Mouse (Mus musculus): ENCODE data around the gene Rapgef4.

Rapgef4 gene

GRCm38 (mm10) chr2:72178515-72178914 is 197.5 kb downstream of the Rapgef4 start:
- no peak for DNase-seq (ENCODE audit: low spot score in 2 of 2)

- no peak for DNase-seq (ENCODE audit: low spot score in 2 of 2)
These were observed 198.7 kb downstream of the Rapgef4 start for GRCm38 (mm10) chr2:72179600-72180301.

- DNase-seq (ENCODE audit: low spot score in 2 of 2) = no peak
These were observed 200.4 kb downstream of the Rapgef4 start for GRCm38 (mm10) chr2:72181443-72181842.

DNA sequence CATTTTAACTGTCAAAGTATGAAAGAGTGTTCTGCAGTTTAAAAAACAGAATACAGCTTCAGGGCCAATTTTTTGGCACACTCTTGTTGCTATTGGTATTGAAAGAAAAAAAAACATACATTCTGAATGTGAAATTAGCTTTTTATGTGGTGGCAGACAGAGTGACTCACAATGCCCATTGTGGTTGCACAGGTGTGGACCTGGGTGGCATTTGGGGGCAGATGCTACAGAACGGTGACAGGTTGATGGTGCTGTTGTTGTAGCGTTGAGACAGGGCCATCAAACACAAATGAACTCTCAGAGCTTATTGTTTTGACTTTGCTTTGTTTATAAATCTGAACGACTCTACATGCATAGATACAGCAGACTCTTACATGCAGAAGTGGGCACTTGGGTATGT is 202.7 kb downstream of the Rapgef4 start:
- peak in 1 of 2 experiments; percentile 8 for DNase-seq (ENCODE audit: low spot score in 2 of 2)

DNA sequence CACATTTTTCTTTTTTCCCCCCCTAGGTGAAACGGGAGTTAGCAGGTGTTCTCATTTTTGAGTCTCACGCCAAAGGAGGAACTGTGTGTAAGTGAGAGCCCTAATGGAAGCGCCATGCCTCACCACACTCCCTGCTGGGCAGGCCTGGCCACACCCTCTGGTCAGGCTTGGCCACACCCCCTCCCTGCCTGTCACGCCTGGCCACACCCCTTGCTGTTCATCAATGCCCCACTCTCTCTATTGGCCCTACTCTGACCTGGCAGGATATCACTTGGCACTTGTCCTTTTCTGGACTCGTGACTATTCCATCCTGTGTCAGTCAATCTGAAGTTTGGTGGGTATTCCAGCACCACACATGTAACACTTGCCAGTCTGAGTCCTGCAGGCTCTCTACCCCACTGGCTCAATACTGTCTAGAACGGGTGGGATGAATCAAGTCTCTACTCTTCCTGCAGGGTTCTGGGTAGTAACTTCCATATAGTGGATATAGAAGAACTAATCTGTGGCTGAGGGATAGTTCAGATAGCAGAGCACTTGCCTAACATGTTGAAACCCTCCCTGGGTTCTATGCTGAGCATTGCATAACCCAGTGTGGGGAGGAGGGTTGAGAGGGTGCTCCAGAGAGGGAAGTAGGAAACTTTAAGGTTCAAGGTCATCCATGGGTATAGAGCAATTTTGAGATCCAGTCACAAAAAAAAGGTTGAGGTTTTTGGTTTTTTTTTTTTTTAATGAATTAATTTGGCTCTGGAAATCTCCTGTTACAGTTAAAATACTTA is 215.3 kb downstream of the Rapgef4 start:
- peak in 1 of 2 experiments; percentile 38 for DNase-seq (ENCODE audit: low spot score in 2 of 2)

GRCm38 (mm10) chr2:72197026-72197425 is 216.0 kb downstream of the Rapgef4 start:
- DNase-seq (ENCODE audit: low spot score in 2 of 2) = no peak

DNA sequence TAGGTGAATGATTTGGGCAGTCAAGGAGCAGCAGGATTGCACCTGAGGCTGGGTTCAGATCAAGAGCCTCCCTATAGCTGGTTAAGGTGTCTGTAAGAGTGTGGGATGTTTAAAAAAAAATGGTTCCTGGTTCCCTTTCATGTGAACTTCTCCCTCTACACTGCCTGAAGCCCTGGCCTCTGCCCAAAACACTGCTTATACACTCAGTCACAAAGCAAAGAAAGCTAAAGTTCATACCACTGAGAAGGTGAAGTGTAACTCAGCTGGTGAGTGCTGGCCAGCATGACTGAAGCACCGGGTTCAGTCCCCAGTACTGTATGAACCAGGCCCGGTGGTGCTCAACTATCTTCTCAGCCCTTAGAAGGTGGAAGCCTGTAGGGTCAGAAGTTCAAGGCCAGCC is 218.4 kb downstream of the Rapgef4 start:
- DNase-seq (ENCODE audit: low spot score in 2 of 2) = no peak

DNA sequence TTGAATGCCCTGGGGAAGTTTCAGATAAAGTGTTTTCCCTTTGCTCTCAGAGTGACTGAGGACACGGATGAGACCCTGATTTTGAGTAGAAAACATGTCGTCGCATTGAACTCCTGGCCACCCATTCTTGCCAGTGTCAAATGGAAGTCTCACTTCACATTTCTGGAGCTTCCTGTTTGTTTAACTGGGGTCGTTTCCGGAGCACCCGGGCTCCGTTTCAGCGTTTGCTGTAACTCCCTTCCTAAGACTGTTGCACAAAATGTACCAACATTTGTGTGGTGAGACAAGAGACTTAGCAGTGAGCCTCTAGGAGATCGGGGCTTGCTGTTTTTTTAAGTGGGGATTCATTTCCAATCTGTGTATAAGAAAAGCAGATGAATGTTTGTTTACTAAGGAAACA is 220.5 kb downstream of the Rapgef4 start:
- DNase-seq (ENCODE audit: low spot score in 2 of 2) = no peak

DNA sequence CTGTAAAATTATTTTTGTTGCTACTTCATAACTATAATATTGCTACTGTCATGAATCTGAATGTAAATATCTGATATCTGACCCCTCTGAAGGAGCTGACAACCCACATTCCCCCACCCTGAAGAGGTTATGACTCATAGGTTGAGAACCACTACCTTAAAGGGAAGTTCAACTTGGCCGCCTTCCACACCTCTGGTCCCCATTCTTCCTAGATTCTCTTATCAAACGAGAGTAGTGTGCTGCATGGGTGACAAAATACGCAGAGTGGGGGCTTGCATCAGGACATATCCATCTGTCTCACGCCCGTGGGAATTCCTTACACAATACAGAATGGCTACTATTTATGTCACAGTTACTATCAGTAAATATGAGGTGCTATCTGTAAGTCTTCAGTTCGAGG is 221.2 kb downstream of the Rapgef4 start:
- no peak for DNase-seq (ENCODE audit: low spot score in 2 of 2)

GRCm38 (mm10) chr2:72203609-72204008 is 222.6 kb downstream of the Rapgef4 start:
- peak; percentile 12 to 44 for DNase-seq (ENCODE audit: low spot score in 2 of 2)

DNA sequence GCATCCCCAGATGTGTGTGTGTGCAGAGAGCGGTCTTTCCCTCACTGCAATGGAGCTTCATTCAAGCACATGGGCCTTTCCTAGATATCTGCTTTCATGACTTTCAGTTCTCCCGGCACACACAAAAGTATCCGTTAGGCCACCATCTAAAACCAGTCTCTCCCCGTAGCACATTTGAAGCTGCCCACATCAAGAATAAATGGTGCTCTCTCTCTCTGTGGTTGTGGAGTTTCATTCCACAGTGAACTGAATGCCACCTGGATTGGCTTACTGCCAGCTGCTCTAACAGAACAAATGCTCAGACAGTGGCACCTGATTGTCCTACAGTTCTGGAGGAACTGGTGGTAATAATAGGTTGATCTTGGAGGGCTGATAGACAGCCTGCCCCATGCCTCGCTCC is 224.8 kb downstream of the Rapgef4 start:
- DNase-seq (ENCODE audit: low spot score in 2 of 2) = no peak

DNA sequence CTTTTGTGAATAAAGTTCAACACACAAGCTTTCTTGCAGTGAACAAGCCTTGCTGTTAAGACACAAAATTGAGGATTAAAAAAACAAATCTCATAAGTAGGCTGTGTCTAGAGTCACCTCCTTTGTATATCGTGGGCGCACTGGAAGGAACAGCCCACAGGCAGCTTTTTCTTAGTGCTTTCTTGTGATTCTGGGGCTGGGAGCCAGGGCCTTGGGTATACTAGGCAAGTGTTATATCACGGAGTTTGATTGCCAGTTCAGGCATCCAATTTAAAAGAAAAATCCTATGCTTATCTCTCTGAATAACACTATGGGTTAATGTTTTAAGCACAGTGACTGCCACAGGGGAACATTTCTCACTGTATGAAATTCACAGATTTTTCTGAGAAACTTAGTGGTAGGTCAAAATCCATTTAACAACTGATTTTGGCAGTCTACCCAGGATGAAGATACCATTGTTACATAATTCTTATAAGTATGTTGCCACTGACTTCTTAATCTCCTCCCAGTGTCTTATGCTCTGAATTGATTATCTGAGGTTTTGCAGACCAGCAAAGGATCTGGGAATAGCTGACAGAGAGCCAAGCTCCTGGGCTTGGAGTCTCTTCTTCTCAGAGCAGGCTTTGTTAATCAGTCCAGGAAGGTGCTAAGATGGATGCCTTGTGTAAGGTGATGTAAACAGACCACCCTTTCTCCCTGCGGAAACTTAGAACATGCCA is 225.6 kb downstream of the Rapgef4 start:
- no peak for DNase-seq (ENCODE audit: low spot score in 2 of 2)

DNA sequence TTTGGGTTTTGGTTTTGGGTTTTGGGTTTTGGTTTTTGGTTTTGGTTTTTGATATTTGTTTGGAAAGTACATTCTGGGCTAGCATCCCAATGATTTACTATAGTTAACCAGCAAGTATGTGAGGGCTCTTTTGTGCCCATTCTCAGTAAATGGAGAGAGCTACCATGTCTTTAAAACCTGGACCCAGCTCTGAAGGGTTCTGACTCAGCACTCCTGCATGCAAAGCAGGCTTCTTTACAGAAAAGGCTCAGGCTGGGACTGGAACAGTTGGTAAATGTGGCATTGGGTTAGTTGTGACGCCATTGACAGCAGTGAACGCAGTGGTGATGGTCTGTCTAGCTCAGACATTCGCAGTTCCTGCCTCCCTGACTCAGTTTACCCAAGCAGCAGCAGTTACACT is 236.3 kb downstream of the Rapgef4 start:
- no peak for DNase-seq (ENCODE audit: low spot score in 2 of 2)

DNA sequence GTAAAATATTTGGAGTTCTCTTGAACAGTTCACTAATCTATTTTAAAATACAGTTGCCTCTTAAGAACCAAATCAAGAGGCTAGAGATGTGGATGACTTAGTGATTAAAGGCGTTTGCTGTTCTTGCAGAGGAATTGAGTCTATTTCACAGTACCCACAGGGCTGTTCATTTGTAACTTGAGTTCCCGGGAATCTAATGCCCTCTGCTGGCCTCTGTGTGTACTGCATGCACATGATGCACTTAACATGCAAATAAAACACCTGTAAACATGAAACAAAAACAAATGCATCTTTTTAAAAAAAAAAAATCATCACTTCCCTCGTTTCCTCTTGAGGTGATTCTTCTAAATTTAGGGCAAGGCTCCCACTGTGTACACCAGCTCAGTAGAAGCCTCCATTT is 238.9 kb downstream of the Rapgef4 start:
- DNase-seq (ENCODE audit: low spot score in 2 of 2) = peak; percentile 10 to 50

DNA sequence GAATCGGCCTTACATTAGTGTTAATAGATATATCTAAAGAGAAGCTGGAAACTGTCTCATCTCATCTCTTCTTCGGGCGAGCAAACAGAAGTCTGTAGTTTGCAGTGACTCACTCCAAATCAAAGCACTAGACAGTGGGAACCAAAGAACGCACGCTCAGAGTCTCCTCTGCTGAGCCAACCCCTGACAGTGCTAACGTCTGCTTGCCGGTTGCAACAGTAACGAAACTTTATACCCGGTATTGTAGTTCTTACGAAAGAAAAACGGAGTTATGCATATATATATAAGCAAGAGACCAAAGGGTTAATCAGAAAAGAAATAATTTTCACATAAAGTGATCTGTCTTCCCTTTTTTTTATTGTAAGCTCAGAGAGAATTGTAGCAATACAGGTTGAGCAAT is 240.2 kb downstream of the Rapgef4 start:
- no peak for DNase-seq (ENCODE audit: low spot score in 2 of 2)

DNA sequence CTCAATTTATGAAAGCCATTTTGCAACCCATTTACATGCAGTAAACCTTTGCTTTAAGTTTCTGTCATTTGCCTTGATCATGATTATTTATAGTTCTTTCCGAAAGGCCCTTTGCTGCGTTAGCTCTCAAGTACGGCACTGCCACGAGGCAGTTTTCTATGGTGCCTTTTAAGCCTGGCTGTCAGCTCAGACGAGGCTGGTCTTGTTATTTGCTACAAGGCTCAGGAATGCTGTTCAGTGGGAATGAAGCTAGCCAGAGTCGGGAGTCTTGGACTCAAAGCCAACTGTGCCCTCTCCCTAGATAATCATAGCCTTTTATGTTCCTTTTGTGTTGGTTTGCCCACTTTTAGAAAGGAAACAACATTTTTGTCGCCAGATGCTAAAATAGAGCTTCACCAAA is 240.7 kb downstream of the Rapgef4 start:
- no peak for DNase-seq (ENCODE audit: low spot score in 2 of 2)

DNA sequence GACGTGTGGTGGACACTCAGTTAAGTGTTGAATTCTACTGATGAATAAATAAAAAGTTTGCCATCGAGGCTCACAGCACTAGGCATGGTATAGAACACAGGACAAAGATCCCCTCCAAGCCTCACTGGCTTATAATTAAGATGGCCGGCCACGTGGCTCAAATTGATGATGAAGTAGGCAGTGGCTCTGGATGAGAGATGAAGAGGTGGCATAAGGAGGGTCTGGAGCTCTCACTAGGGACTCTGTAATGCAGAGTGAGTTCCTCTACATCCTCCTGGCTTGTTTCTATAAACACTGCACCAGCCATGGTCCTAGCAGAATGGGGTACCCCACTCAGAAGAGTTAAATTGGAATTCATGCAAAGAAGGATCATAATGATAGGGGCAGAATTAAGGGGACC is 241.2 kb downstream of the Rapgef4 start:
- no peak for DNase-seq (ENCODE audit: low spot score in 2 of 2)

DNA sequence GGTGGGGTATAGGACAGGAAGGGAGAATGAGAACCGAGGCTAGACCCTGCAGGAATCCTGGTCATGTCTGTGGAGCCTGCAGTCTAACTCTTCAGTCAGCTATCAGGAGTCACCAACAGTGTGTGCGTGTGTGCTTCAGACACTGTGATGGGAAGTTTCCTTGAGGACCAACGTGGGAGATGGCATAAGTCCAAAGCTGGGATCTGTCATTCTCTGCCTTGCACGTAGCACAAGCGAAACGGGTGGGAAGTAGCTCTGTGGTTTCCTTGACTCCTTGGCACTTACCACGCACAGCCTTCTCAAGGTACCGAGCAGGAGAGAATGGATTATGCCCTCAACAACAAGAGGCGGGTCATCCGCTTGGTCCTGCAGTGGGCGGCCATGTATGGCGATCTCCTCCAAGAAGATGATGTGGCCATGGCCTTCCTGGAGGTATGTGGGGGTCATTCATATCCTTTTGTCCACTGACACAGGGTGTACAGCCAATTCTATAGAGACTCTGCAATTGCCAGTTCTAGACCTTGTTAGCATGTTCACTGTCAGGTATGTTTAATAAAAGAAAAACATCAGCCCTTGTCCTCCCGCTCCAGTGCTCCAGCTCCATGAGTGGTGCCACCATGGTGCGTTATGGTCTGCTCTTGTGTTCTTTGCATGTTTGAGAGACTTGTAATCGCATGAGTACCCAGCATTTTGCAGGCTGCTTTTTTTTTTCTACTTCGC is 241.9 kb downstream of the Rapgef4 start:
- no peak for DNase-seq (ENCODE audit: low spot score in 2 of 2)

DNA sequence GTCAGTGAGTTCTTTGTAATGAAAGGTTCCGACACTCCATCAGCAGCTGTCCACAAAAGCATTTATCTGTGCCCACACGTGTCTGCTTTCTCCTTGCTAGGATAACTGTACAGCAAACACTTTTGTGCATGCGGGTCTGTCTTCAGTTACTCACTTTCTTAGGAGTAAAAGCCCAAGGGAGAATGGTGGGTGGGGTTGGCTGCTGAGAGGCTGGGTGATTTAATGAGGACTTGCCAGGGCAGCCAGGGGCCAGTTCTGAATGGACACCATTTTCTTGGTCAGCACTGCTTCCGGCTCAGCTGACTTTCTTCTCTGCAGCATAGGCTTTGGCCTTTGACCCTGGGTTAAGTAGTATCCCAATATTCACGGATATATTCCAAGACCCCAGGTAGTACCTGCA is 242.4 kb downstream of the Rapgef4 start:
- no peak for DNase-seq (ENCODE audit: low spot score in 2 of 2)

DNA sequence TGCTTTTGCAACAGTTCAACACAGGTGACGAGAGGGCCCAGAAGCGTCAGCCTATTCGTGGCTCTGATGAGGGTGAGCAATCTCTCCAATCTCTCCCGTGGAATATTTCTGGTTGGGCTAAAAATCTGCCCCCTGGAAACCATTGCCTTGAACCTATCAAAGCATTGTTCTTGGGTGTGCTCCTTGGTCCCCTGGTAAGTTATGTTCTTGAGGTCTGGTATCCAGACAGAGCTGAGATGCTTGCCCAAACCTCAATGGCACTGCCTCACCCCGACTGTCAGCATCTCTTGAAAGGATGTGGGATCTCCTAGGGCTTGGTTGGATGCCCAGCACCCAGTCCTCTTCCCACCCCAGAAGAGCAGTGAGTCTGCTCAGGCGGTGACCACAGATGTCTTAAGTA is 245.0 kb downstream of the Rapgef4 start:
- no peak for DNase-seq (ENCODE audit: low spot score in 2 of 2)

DNA sequence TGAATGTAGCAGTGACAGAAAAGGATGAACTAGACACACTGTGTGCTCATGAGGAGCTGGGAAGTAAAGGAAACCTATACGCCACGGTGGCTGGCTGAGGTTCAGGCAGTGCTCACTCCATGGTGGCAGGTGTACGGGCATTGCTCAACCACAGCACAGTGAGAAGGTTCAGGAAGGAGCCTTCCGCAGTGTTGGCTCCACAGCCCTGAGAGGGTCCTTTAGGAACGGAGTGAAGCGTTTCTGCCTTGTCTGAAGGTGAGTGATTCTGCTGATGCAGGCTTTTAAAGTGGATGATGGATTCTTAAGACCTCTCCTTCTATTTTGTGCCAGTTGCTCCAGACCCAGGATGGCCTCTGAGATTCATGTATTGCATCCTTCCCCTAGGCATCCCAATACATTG is 246.4 kb downstream of the Rapgef4 start:
- no peak for DNase-seq (ENCODE audit: low spot score in 2 of 2)

DNA sequence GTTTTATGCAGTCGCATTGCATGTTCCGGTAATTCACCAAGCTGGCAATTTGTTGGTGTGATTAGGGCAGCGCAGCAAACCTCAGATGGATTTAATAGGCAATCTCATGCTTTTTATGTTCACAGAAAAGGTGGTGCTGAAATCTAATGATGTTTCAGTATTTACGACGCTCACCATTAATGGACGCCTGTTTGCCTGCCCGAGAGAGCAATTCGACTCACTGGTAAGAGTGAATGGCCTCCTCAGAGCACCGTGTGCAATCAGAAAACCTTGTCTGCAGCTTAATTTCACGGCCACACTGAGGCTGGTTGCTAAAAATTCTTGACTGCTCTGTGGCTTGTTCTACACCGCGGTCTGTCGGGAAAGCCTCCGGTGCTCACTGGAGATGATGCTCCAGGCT is 247.8 kb downstream of the Rapgef4 start:
- DNase-seq (ENCODE audit: low spot score in 2 of 2) = no peak
